Mouse (Mus musculus): ENCODE measurements at regions not wholly inside any gene's neighbourhood (a gene's known extent, or its start where the extent isn't known, plus 50 kb on each side); places are given as distances from the start of the nearest gene placed in this dataset.
A peak's percentile ranks its signal among the peaks of the same experiment; 100 is the strongest.

- H3K27me3 ChIP-seq (replicated peaks; ENCODE audit: control insufficient read depth, insufficient read depth, low read length), result no peaks in the 10 kb centered on the region
- no peak overlapping the region for H3K9ac ChIP-seq (ENCODE audit: low read depth, low read length)
- H3K4me3 ChIP-seq (ENCODE audit: low read length), result no peak overlapping the region
- no peaks in the 10 kb centered on the region for H3K9me3 ChIP-seq (ENCODE audit: control insufficient read depth, low read length)
- H3K27ac ChIP-seq (ENCODE audit: low read depth, low read length), result no peak overlapping the region
- ATAC-seq, result no peak
- WGBS, result 81% methylated on average over 5 of the region's 5 CpGs
- H3K4me1 ChIP-seq (ENCODE audit: control insufficient read depth, insufficient read depth, low read depth, low read length), result peaks cover 2% of the 10 kb centered on the region; the same call in 1 of the 2 replicates
- no peak overlapping the region for H3K4me2 ChIP-seq (ENCODE audit: low read length)
- no peaks in the 10 kb centered on the region for H3K36me3 ChIP-seq (ENCODE audit: control insufficient read depth, insufficient read depth, low read length)
These were observed 184.8 kb upstream of the Snx19 start for GRCm38 (mm10) chr9:30242107-30242506.

- peak overlapping the region; percentile 36; the same call in 1 of the 2 replicates for H3K4me2 ChIP-seq (ENCODE audit: low read length)
- 28% methylated on average over 11 of the region's 11 CpGs for WGBS
These were observed 162.3 kb upstream of the Snx19 start for GRCm38 (mm10) chr9:30264533-30265168.

GRCm38 (mm10) chr9:30271081-30271480 is 155.8 kb upstream of the Snx19 start:
- 64% methylated on average over 5 of the region's 5 CpGs for WGBS
- Histone ChIP-seq H3K9me3 (ENCODE audit: control insufficient read depth, low read length) (no peaks in the 10 kb centered on the region), H3K4me3 (ENCODE audit: low read length) (no peak overlapping the region), H3K4me2 (ENCODE audit: low read length) (no peak overlapping the region), H3K27ac (ENCODE audit: low read depth, low read length) (no peak overlapping the region), H3K36me3 (ENCODE audit: control insufficient read depth, insufficient read depth, low read length) (no peaks in the 10 kb centered on the region), H3K4me1 (ENCODE audit: control insufficient read depth, insufficient read depth, low read depth, low read length) (no peaks in the 10 kb centered on the region), H3K27me3 (replicated peaks; ENCODE audit: control insufficient read depth, insufficient read depth, low read length) (no peaks in the 10 kb centered on the region), H3K9ac (ENCODE audit: low read depth, low read length) (no peak overlapping the region)
- ATAC-seq, result no peak

More at GRCm38 (mm10) chr9:30264533-30265168, 162.3 kb upstream of the Snx19 start:
- H3K4me3 ChIP-seq (ENCODE audit: low read length), result no peak overlapping the region
- peaks cover 2% of the 10 kb centered on the region; the same call in 1 of the 2 replicates for H3K4me1 ChIP-seq (ENCODE audit: control insufficient read depth, insufficient read depth, low read depth, low read length)
- no peaks in the 10 kb centered on the region for H3K27me3 ChIP-seq (replicated peaks; ENCODE audit: control insufficient read depth, insufficient read depth, low read length)
- H3K9me3 ChIP-seq (ENCODE audit: control insufficient read depth, low read length), result no peaks in the 10 kb centered on the region
- peak; percentile 91 for ATAC-seq
- H3K27ac ChIP-seq (ENCODE audit: low read depth, low read length), result no peak overlapping the region
- no peak overlapping the region for H3K9ac ChIP-seq (ENCODE audit: low read depth, low read length)
- no peaks in the 10 kb centered on the region for H3K36me3 ChIP-seq (ENCODE audit: control insufficient read depth, insufficient read depth, low read length)

GRCm38 (mm10) chr9:30273836-30274235 is 153.1 kb upstream of the Snx19 start:
- Histone ChIP-seq H3K9me3 (ENCODE audit: control insufficient read depth, low read length) (no peaks in the 10 kb centered on the region), H3K9ac (ENCODE audit: low read depth, low read length) (no peak overlapping the region), H3K4me1 (ENCODE audit: control insufficient read depth, insufficient read depth, low read depth, low read length) (peaks cover 2% of the 10 kb centered on the region; the same call in 1 of the 2 replicates), H3K27me3 (replicated peaks; ENCODE audit: control insufficient read depth, insufficient read depth, low read length) (no peaks in the 10 kb centered on the region), H3K27ac (ENCODE audit: low read depth, low read length) (no peak overlapping the region), H3K4me3 (ENCODE audit: low read length) (no peak overlapping the region), H3K36me3 (ENCODE audit: control insufficient read depth, insufficient read depth, low read length) (no peaks in the 10 kb centered on the region), H3K4me2 (ENCODE audit: low read length) (no peak overlapping the region)
- 44% methylated on average over 4 of the region's 4 CpGs for WGBS
- ATAC-seq, result no peak

- H3K4me1 ChIP-seq (ENCODE audit: control insufficient read depth, insufficient read depth, low read depth, low read length), result peaks cover 2% of the 10 kb centered on the region; the same call in 1 of the 2 replicates
- H3K9ac ChIP-seq (ENCODE audit: low read depth, low read length), result no peak overlapping the region
- H3K4me3 ChIP-seq (ENCODE audit: low read length), result no peak overlapping the region
- H3K27me3 ChIP-seq (replicated peaks; ENCODE audit: control insufficient read depth, insufficient read depth, low read length), result no peaks in the 10 kb centered on the region
- no peaks in the 10 kb centered on the region for H3K36me3 ChIP-seq (ENCODE audit: control insufficient read depth, insufficient read depth, low read length)
- H3K9me3 ChIP-seq (ENCODE audit: control insufficient read depth, low read length), result no peaks in the 10 kb centered on the region
- no peak overlapping the region for H3K27ac ChIP-seq (ENCODE audit: low read depth, low read length)
- WGBS, result 41% methylated on average over 1 of the region's 1 CpGs
- ATAC-seq, result no peak
- H3K4me2 ChIP-seq (ENCODE audit: low read length), result no peak overlapping the region
These were observed 148.7 kb upstream of the Snx19 start for GRCm38 (mm10) chr9:30278231-30278630.

GRCm38 (mm10) chr9:30283080-30283770 is 143.7 kb upstream of the Snx19 start:
- Histone ChIP-seq H3K4me2 (ENCODE audit: low read length) (no peak overlapping the region), H3K9me3 (ENCODE audit: control insufficient read depth, low read length) (no peaks in the 10 kb centered on the region), H3K36me3 (ENCODE audit: control insufficient read depth, insufficient read depth, low read length) (no peaks in the 10 kb centered on the region), H3K4me3 (ENCODE audit: low read length) (no peak overlapping the region), H3K27ac (ENCODE audit: low read depth, low read length) (no peak overlapping the region), H3K9ac (ENCODE audit: low read depth, low read length) (no peak overlapping the region), H3K27me3 (replicated peaks; ENCODE audit: control insufficient read depth, insufficient read depth, low read length) (no peaks in the 10 kb centered on the region), H3K4me1 (ENCODE audit: control insufficient read depth, insufficient read depth, low read depth, low read length) (peaks cover 14% of the 10 kb centered on the region)
- peak; percentile 50; the same call in 1 of the 2 replicates for ATAC-seq
- whole genome bisulfite sequencing, result 76% methylated on average over 12 of the region's 12 CpGs

- Histone ChIP-seq H3K27me3 (replicated peaks; ENCODE audit: control insufficient read depth, insufficient read depth, low read length) (no peaks in the 10 kb centered on the region), H3K4me1 (ENCODE audit: control insufficient read depth, insufficient read depth, low read depth, low read length) (peaks cover 13% of the 10 kb centered on the region), H3K9me3 (ENCODE audit: control insufficient read depth, low read length) (no peaks in the 10 kb centered on the region), H3K4me3 (ENCODE audit: low read length) (no peak overlapping the region), H3K27ac (ENCODE audit: low read depth, low read length) (no peak overlapping the region), H3K9ac (ENCODE audit: low read depth, low read length) (no peak overlapping the region), H3K4me2 (ENCODE audit: low read length) (no peak overlapping the region), H3K36me3 (ENCODE audit: control insufficient read depth, insufficient read depth, low read length) (no peaks in the 10 kb centered on the region)
- no peak for ATAC-seq
- 50% methylated on average over 4 of the region's 4 CpGs for WGBS
These were observed 143.1 kb upstream of the Snx19 start for GRCm38 (mm10) chr9:30283771-30284148.

GRCm38 (mm10) chr9:30284562-30285323 is 142.2 kb upstream of the Snx19 start:
- H3K27me3 ChIP-seq (replicated peaks; ENCODE audit: control insufficient read depth, insufficient read depth, low read length), result no peaks in the 10 kb centered on the region
- no peaks in the 10 kb centered on the region for H3K36me3 ChIP-seq (ENCODE audit: control insufficient read depth, insufficient read depth, low read length)
- peak overlapping the region; percentile 44; the same call in 1 of the 2 replicates for H3K27ac ChIP-seq (ENCODE audit: low read depth, low read length)
- H3K9me3 ChIP-seq (ENCODE audit: control insufficient read depth, low read length), result no peaks in the 10 kb centered on the region
- no peak overlapping the region for H3K4me3 ChIP-seq (ENCODE audit: low read length)
- peak; percentile 86 for ATAC-seq
- 18% methylated on average over 16 of the region's 16 CpGs for WGBS
- H3K4me1 ChIP-seq (ENCODE audit: control insufficient read depth, insufficient read depth, low read depth, low read length), result peaks cover 13% of the 10 kb centered on the region
- peak overlapping the region; percentile 20; the same call in 1 of the 2 replicates for H3K4me2 ChIP-seq (ENCODE audit: low read length)
- H3K9ac ChIP-seq (ENCODE audit: low read depth, low read length), result no peak overlapping the region

GRCm38 (mm10) chr9:30285324-30285599 is 141.6 kb upstream of the Snx19 start:
- no peak for ATAC-seq
- Histone ChIP-seq H3K27me3 (replicated peaks; ENCODE audit: control insufficient read depth, insufficient read depth, low read length) (no peaks in the 10 kb centered on the region), H3K9me3 (ENCODE audit: control insufficient read depth, low read length) (no peaks in the 10 kb centered on the region), H3K36me3 (ENCODE audit: control insufficient read depth, insufficient read depth, low read length) (no peaks in the 10 kb centered on the region), H3K27ac (ENCODE audit: low read depth, low read length) (no peak overlapping the region), H3K4me1 (ENCODE audit: control insufficient read depth, insufficient read depth, low read depth, low read length) (peaks cover 13% of the 10 kb centered on the region), H3K4me2 (ENCODE audit: low read length) (no peak overlapping the region; the same call in 1 of the 2 replicates), H3K4me3 (ENCODE audit: low read length) (no peak overlapping the region), H3K9ac (ENCODE audit: low read depth, low read length) (no peak overlapping the region)
- WGBS, result 20% methylated on average over 2 of the region's 2 CpGs

Data from hindbrain, embryonic 16.5 days (tissue).